Mouse (Mus musculus) ES-Bruce4 (cell line): ENCODE data around the gene Clba1. TPM values are rescaled to one million over a fixed set of nuclear protein-coding genes. Genes with fewer than 3 reads are reported as not detected.

Experiments
- H3K27ac ChIP-seq: 2 replicates; pipeline ENCODE4 v1.5.1; 2012; ENCODE audit warnings: low read length, inconsistent platforms; ENCODE audit not compliant: insufficient read depth
- H3K27me3 ChIP-seq: 2 replicates; pipeline ENCODE4 v1.6.1; 2012; ENCODE audit warnings: mild to moderate bottlenecking, low read length, inconsistent platforms; ENCODE audit not compliant: control insufficient read depth, poor library complexity, insufficient read depth, severe bottlenecking
- H3K36me3 ChIP-seq: 2 replicates; pipeline ENCODE4 v1.6.1; 2012; ENCODE audit warnings: inconsistent platforms, mild to moderate bottlenecking, low read length, moderate library complexity; ENCODE audit not compliant: control insufficient read depth, poor library complexity, insufficient read depth, severe bottlenecking
- H3K4me1 ChIP-seq: one replicate; pipeline ENCODE4 v1.8.1; 2011; ENCODE audit warnings: low read length; ENCODE audit not compliant: control insufficient read depth, insufficient read depth
- H3K4me3 ChIP-seq: 2 replicates; pipeline ENCODE4 v1.5.1; 2011; ENCODE audit warnings: low read depth, mild to moderate bottlenecking, low read length
- H3K9ac ChIP-seq: 2 replicates; pipeline ENCODE4 v1.6.1; 2012; ENCODE audit warnings: low read depth, mild to moderate bottlenecking, inconsistent platforms; ENCODE audit not compliant: poor library complexity, severe bottlenecking
- H3K9me3 ChIP-seq: replicated peaks from 2 replicates; pipeline ENCODE4 v1.6.1; 2012; ENCODE audit warnings: mild to moderate bottlenecking, low read length, inconsistent platforms; ENCODE audit not compliant: control insufficient read depth, poor library complexity, insufficient read depth, severe bottlenecking
- CTCF ChIP-seq: IDR thresholded peaks from one replicate; pipeline ENCODE4 v1.8.1; 2011; ENCODE audit warnings: low read depth, low read length
- EP300 ChIP-seq: IDR thresholded peaks from 2 replicates; pipeline ENCODE4 v1.6.1; 2011; ENCODE audit warnings: low read depth, low read length; ENCODE audit not compliant: insufficient read depth
- POLR2A ChIP-seq: IDR thresholded peaks from one replicate; pipeline ENCODE4 v1.8.1; 2011; ENCODE audit warnings: low read length; ENCODE audit not compliant: insufficient read depth
- polyA plus RNA-seq: library from polyadenylated mRNA; stranded (reverse); fragments of >200 nt; gene quantifications from 2 replicates; pipeline ENCODE4 v1.2.4, GENCODE M21; 2011; ENCODE audit warnings: low read depth; ENCODE audit not compliant: missing spikeins, insufficient read depth, insufficient read length

The Clba1 gene
- polyA plus RNA-seq: 4.9 and 7.6 TPM in 2 replicates

DNA sequence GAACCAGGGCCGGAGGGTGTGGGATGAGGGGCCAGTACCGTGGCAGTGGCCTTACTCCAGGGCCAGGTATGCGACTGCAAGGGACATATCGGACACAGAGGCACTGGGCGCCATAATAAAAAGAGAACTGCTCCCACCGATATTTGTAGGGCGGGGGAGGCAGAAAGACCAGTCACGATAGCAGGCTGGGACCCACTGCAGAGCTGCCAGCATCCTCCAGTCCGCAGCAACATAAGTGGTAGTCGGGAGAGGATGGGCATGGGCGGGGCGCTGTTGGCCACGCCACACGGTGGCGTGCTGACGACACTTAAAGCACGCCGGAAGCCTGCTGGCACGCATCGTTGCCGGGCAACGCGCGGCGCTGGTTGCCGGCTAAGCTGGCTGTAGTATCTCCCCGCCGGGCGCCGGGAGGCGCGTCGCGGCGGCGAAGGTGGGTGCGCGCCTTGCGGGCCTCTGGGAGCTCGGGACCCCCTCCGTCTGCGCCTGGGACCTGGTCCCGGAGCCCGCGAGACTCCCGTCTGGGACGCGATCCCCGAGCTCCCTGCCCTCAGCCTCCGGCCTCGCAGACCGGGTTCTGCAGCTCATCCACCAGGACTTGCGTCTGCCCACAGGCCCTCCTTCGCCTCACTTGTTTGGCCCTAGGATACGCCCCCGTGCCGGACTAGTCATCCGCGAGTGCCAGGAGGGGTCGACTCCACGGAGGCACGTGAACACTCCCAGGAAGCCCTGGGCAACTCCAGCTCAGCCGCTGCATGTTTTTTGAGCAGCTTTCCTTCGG lies at the start of gene Clba1:
Clba1 (plus strand) TSS at position 351 of the 778 bp plus-strand sequence.
- no peaks in the 10 kb centered on the region for H3K9me3 ChIP-seq
- H3K27ac ChIP-seq: no peak within 1 kb of the TSS
- peak within 1 kb of the TSS; percentile 65 for H3K4me3 ChIP-seq
- peak within 1 kb of the TSS; percentile 64 for H3K9ac ChIP-seq
- no peaks in the 10 kb centered on the region for H3K27me3 ChIP-seq
- H3K36me3 ChIP-seq: no peaks in the 10 kb centered on the region
- H3K4me1 ChIP-seq: no peaks in the 10 kb centered on the region
- TF ChIP-seq CTCF (peak; percentile 24), POLR2A (peak; percentile 38), EP300 (peak; percentile 33; the same call in 1 of the 2 replicates)

DNA sequence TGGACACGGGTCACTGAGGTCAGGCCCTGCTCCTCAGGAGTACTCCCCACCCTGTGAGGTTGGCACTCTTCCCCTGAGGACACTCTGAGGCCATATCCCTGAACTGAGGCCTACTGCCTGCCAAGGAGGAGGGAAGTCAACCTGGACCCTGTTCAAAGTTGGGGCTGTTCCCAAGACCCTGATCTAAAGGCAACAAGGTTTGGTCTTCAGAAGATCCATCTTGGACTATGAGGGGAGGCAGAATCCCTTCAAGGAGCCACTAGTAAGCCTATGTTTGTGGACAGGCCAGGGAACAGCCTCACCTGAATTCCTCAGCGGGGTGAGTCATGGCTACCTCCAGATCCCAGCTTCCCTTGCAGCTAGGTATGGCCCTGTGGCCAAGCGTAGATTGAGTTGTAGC lies 49.3 kb upstream of the Clba1 start:
- Histone ChIP-seq H3K27ac (no peak overlapping the region), H3K4me3 (no peak overlapping the region), H3K9me3 (no peaks in the 10 kb centered on the region), H3K36me3 (no peaks in the 10 kb centered on the region), H3K4me1 (no peaks in the 10 kb centered on the region), H3K9ac (no peak overlapping the region), H3K27me3 (no peaks in the 10 kb centered on the region)
- no peak for TF ChIP-seq POLR2A
- TF ChIP-seq CTCF: no peak
- TF ChIP-seq EP300: no peak

DNA sequence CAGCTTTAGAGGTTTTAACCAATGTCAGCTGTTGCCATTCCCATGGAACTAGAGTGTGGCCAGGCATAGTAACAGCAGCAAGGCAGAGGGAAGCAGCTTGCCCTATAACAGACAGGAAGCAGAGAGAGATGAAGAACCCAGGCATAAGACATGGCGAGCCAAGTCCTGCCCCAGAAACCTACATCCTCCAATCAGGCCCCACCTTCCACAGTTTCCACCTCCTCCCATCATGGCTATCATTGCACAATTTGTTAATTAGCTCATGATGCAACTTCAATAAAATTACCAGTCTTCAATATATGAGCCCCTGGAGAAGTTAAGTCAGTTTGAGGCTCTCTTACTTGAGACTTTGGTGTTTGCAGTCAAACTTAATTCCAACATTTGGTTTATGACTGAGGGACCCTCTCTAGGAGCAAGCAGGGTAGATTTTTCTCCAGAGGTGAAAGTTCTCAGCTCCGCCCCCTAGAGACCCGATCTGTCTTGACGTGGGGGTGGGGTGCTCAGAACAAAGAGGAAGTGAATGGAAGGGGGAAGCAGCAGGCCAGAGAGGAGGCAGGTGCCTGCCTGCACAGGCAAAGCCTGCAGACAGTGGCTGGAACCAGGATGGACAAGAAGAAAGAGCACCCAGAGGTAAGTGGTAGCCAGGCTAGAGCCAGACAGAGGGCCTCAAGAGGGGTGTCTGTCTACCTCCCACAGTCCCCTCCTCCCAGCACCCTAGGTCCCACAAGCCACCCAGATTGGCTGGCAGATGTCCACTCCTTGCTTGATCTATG lies 48.4 kb upstream of the Clba1 start, which contains the start of gene Pld4:
Pld4 (plus strand) TSS at position 502 of the 773 bp plus-strand sequence.
- Histone ChIP-seq H3K27ac (no peak within 1 kb of the TSS), H3K9ac (no peak within 1 kb of the TSS), H3K27me3 (no peaks in the 10 kb centered on the region), H3K36me3 (no peaks in the 10 kb centered on the region), H3K4me1 (no peaks in the 10 kb centered on the region), H3K4me3 (no peak within 1 kb of the TSS), H3K9me3 (no peaks in the 10 kb centered on the region)
- TF ChIP-seq POLR2A: no peak
- no peak for TF ChIP-seq CTCF
- no peak for TF ChIP-seq EP300

DNA sequence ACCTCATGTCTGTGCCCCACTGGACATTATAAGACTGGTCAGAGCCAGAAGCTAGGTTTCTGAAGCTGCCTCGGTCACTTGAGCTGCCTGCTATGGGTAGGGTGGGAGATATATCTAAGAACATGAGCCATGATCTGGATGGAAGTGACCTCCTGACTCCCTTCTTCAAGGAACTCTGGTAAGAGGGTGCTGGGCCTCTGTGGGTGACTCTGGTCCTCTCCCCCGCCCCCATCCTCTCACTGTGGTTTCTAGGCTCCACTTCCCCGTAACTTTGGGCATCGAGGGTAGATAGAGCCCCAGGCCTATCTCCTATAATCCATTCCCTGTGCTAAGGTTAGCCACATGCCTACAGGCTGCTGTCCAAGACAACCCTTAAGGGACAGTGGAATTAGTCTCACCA lies 47.3 kb upstream of the Clba1 start:
- Histone ChIP-seq H3K9ac (no peak overlapping the region), H3K27me3 (no peaks in the 10 kb centered on the region), H3K9me3 (no peaks in the 10 kb centered on the region), H3K4me1 (no peaks in the 10 kb centered on the region), H3K27ac (no peak overlapping the region), H3K4me3 (no peak overlapping the region), H3K36me3 (no peaks in the 10 kb centered on the region)
- TF ChIP-seq EP300 (no peak), POLR2A (no peak), CTCF (no peak)

DNA sequence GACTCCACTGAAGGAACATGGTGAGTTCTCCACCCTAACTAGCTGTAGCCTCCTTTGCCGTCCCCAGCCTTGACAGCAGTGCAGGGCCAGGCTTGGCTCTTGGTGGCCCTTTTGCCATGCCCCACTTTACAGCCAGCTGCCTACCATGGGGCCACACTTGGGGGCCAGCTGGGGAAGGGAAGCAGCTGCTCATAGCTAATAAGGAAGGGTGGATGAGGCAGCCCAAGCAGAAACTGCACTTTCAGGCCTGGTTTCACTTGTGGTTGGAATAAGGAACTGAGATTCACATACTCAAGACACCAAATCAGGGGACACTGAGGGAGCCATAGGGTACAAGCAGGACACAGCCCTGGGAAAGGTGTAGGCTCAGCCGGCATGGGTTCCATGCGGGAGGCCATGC lies 46.7 kb upstream of the Clba1 start:
- Histone ChIP-seq H3K4me1 (no peaks in the 10 kb centered on the region), H3K9me3 (no peaks in the 10 kb centered on the region), H3K27ac (no peak overlapping the region), H3K36me3 (no peaks in the 10 kb centered on the region), H3K4me3 (no peak overlapping the region), H3K9ac (no peak overlapping the region), H3K27me3 (no peaks in the 10 kb centered on the region)
- no peak for TF ChIP-seq POLR2A
- no peak for TF ChIP-seq EP300
- TF ChIP-seq CTCF: no peak

DNA sequence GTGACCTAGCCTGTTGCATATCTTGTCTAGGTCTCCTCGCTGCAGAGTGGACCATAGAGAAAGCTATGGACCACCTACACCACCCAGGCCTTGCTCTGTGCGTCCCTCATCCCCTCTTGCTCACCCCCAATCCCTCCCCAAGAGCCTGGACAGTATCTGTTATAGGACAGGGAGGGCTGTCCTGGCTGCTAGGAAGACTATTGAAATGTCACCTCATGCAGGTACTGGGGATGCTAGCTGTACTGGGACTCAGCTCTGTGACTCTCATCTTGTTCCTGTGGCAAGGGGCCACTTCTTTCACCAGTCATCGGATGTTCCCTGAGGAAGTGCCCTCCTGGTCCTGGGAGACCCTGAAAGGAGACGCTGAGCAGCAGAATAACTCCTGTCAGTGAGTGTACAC lies 45.6 kb upstream of the Clba1 start:
- H3K4me1 ChIP-seq: no peaks in the 10 kb centered on the region
- H3K4me3 ChIP-seq: no peak overlapping the region
- no peak overlapping the region for H3K27ac ChIP-seq
- H3K9me3 ChIP-seq: no peaks in the 10 kb centered on the region
- no peaks in the 10 kb centered on the region for H3K36me3 ChIP-seq
- no peak for TF ChIP-seq CTCF
- TF ChIP-seq EP300: no peak
- no peak for TF ChIP-seq POLR2A
- no peaks in the 10 kb centered on the region for H3K27me3 ChIP-seq
- no peak overlapping the region for H3K9ac ChIP-seq
